Mouse (Mus musculus) ES-Bruce4 (cell line): ENCODE data around the gene Kirrel3.

ENCODE experiments used
- CTCF ChIP-seq: IDR thresholded peaks from one replicate; pipeline ENCODE4 v1.8.1; 2011; ENCODE audit warnings: low read depth, low read length
- EP300 ChIP-seq: IDR thresholded peaks from 2 replicates; pipeline ENCODE4 v1.6.1; 2011; ENCODE audit warnings: low read depth, low read length; ENCODE audit not compliant: insufficient read depth

- TF ChIP-seq CTCF (no peak), EP300 (no peak)
Measured at GRCm38 (mm10) chr9:34562437-34563000, 76.8 kb downstream of the Kirrel3 start.
